Mouse (Mus musculus): ENCODE measurements around the gene Nme1. TPM values are rescaled to one million over a fixed set of nuclear protein-coding genes. Genes with fewer than 3 reads are reported as not detected.

Gene Nme1
- polyA plus RNA-seq, 1 experiment: 217 TPM

- DNase-seq: no peak
- Histone ChIP-seq H3K27me3 (ENCODE audit: control insufficient read depth, insufficient read depth, low read length) (no peaks in the 10 kb centered on the region), H3K36me3 (ENCODE audit: control insufficient read depth, insufficient read depth, low read length) (no peaks in the 10 kb centered on the region), H3K4me3 (ENCODE audit: control insufficient read depth, insufficient read depth, low read length) (no peak overlapping the region), H3K27ac (ENCODE audit: control insufficient read depth, insufficient read depth, low read length) (no peak overlapping the region), H3K4me1 (replicated peaks; ENCODE audit: control insufficient read depth, insufficient read depth, low read length) (no peaks in the 10 kb centered on the region; the same call in 1 of the 2 replicates)
- TF ChIP-seq CTCF (IDR thresholded peaks at IDR 0.05; ENCODE audit: borderline replicate concordance, control insufficient read depth, extremely low read depth, insufficient read depth, low read length, poor library complexity) (no peak), POLR2A (IDR thresholded peaks at IDR 0.05; ENCODE audit: control insufficient read depth, extremely low read depth, insufficient read depth, low read length, poor library complexity) (no peak)
Observed at GRCm38 (mm10) chr11:93986298-93986697, 18.0 kb upstream of the Nme1 start.

- WGBS: 54% methylated on average over 5 of the region's 5 CpGs
- Histone ChIP-seq H3K27ac (ENCODE audit: control insufficient read depth, insufficient read depth, low read length) (no peak overlapping the region), H3K4me1 (replicated peaks; ENCODE audit: control insufficient read depth, insufficient read depth, low read length) (no peaks in the 10 kb centered on the region; the same call in 1 of the 2 replicates), H3K36me3 (ENCODE audit: control insufficient read depth, insufficient read depth, low read length) (no peaks in the 10 kb centered on the region), H3K4me3 (ENCODE audit: control insufficient read depth, insufficient read depth, low read length) (no peak overlapping the region), H3K27me3 (ENCODE audit: control insufficient read depth, insufficient read depth, low read length) (no peaks in the 10 kb centered on the region)
- DNase-seq: no peak
- TF ChIP-seq CTCF (IDR thresholded peaks at IDR 0.05; ENCODE audit: borderline replicate concordance, control insufficient read depth, extremely low read depth, insufficient read depth, low read length, poor library complexity): no peak
- no peak for TF ChIP-seq POLR2A (IDR thresholded peaks at IDR 0.05; ENCODE audit: control insufficient read depth, extremely low read depth, insufficient read depth, low read length, poor library complexity)
Observed at GRCm38 (mm10) chr11:93985265-93985664, 16.9 kb upstream of the Nme1 start.

- TF ChIP-seq CTCF (IDR thresholded peaks at IDR 0.05; ENCODE audit: borderline replicate concordance, control insufficient read depth, extremely low read depth, insufficient read depth, low read length, poor library complexity) (no peak), POLR2A (IDR thresholded peaks at IDR 0.05; ENCODE audit: control insufficient read depth, extremely low read depth, insufficient read depth, low read length, poor library complexity) (no peak)
- no peaks in the 10 kb centered on the region; the same call in 1 of the 2 replicates for H3K4me1 ChIP-seq (replicated peaks; ENCODE audit: control insufficient read depth, insufficient read depth, low read length)
- WGBS: 86% methylated on average over 3 of the region's 3 CpGs
- H3K36me3 ChIP-seq (ENCODE audit: control insufficient read depth, insufficient read depth, low read length): no peaks in the 10 kb centered on the region
- H3K27me3 ChIP-seq (ENCODE audit: control insufficient read depth, insufficient read depth, low read length): no peaks in the 10 kb centered on the region
- no peak for DNase-seq
- H3K27ac ChIP-seq (ENCODE audit: control insufficient read depth, insufficient read depth, low read length): no peak overlapping the region
- H3K4me3 ChIP-seq (ENCODE audit: control insufficient read depth, insufficient read depth, low read length): no peak overlapping the region
Observed at GRCm38 (mm10) chr11:93984619-93985018, 16.3 kb upstream of the Nme1 start.

GRCm38 (mm10) chr11:93979502-93980049, 11.3 kb upstream of the Nme1 start:
- Histone ChIP-seq H3K27me3 (ENCODE audit: control insufficient read depth, insufficient read depth, low read length) (no peaks in the 10 kb centered on the region), H3K27ac (ENCODE audit: control insufficient read depth, insufficient read depth, low read length) (no peak overlapping the region), H3K4me1 (replicated peaks; ENCODE audit: control insufficient read depth, insufficient read depth, low read length) (no peaks in the 10 kb centered on the region), H3K36me3 (ENCODE audit: control insufficient read depth, insufficient read depth, low read length) (no peaks in the 10 kb centered on the region), H3K4me3 (ENCODE audit: control insufficient read depth, insufficient read depth, low read length) (no peak overlapping the region)
- TF ChIP-seq POLR2A (IDR thresholded peaks at IDR 0.05; ENCODE audit: control insufficient read depth, extremely low read depth, insufficient read depth, low read length, poor library complexity) (no peak), CTCF (IDR thresholded peaks at IDR 0.05; ENCODE audit: borderline replicate concordance, control insufficient read depth, extremely low read depth, insufficient read depth, low read length, poor library complexity) (no peak)
- DNase-seq: no peak
- WGBS: 70% methylated on average over 6 of the region's 6 CpGs

- 97% methylated on average over 5 of the region's 5 CpGs for WGBS
- H3K4me3 ChIP-seq (ENCODE audit: control insufficient read depth, insufficient read depth, low read length): no peak overlapping the region
Observed at GRCm38 (mm10) chr11:93972951-93973350, 4.6 kb upstream of the Nme1 start.

GRCm38 (mm10) chr11:93969799-93970198, 1.5 kb upstream of the Nme1 start:
- Histone ChIP-seq H3K27ac (ENCODE audit: control insufficient read depth, insufficient read depth, low read length) (no peak overlapping the region), H3K36me3 (ENCODE audit: control insufficient read depth, insufficient read depth, low read length) (peaks cover 7% of the 10 kb centered on the region; the same call in 1 of the 2 replicates), H3K4me1 (replicated peaks; ENCODE audit: control insufficient read depth, insufficient read depth, low read length) (peaks cover 5% of the 10 kb centered on the region), H3K27me3 (ENCODE audit: control insufficient read depth, insufficient read depth, low read length) (no peaks in the 10 kb centered on the region), H3K4me3 (ENCODE audit: control insufficient read depth, insufficient read depth, low read length) (no peak overlapping the region)
- 97% methylated on average over 1 of the region's 1 CpGs for WGBS
- TF ChIP-seq CTCF (IDR thresholded peaks at IDR 0.05; ENCODE audit: borderline replicate concordance, control insufficient read depth, extremely low read depth, insufficient read depth, low read length, poor library complexity): no peak
- TF ChIP-seq POLR2A (IDR thresholded peaks at IDR 0.05; ENCODE audit: control insufficient read depth, extremely low read depth, insufficient read depth, low read length, poor library complexity): no peak
- no peak for DNase-seq

More at GRCm38 (mm10) chr11:93972951-93973350, 4.6 kb upstream of the Nme1 start:
- no peak overlapping the region for H3K27ac ChIP-seq (ENCODE audit: control insufficient read depth, insufficient read depth, low read length)
- H3K36me3 ChIP-seq (ENCODE audit: control insufficient read depth, insufficient read depth, low read length): no peaks in the 10 kb centered on the region
- no peak for DNase-seq
- TF ChIP-seq CTCF (IDR thresholded peaks at IDR 0.05; ENCODE audit: borderline replicate concordance, control insufficient read depth, extremely low read depth, insufficient read depth, low read length, poor library complexity) (no peak), POLR2A (IDR thresholded peaks at IDR 0.05; ENCODE audit: control insufficient read depth, extremely low read depth, insufficient read depth, low read length, poor library complexity) (no peak)
- H3K4me1 ChIP-seq (replicated peaks; ENCODE audit: control insufficient read depth, insufficient read depth, low read length): no peaks in the 10 kb centered on the region
- no peaks in the 10 kb centered on the region for H3K27me3 ChIP-seq (ENCODE audit: control insufficient read depth, insufficient read depth, low read length)

- no peak overlapping the region for H3K27ac ChIP-seq (ENCODE audit: control insufficient read depth, insufficient read depth, low read length)
- H3K4me1 ChIP-seq (replicated peaks; ENCODE audit: control insufficient read depth, insufficient read depth, low read length): peaks cover 5% of the 10 kb centered on the region
- H3K27me3 ChIP-seq (ENCODE audit: control insufficient read depth, insufficient read depth, low read length): no peaks in the 10 kb centered on the region
- TF ChIP-seq POLR2A (IDR thresholded peaks at IDR 0.05; ENCODE audit: control insufficient read depth, extremely low read depth, insufficient read depth, low read length, poor library complexity) (no peak), CTCF (IDR thresholded peaks at IDR 0.05; ENCODE audit: borderline replicate concordance, control insufficient read depth, extremely low read depth, insufficient read depth, low read length, poor library complexity) (no peak)
- peaks cover 12% of the 10 kb centered on the region; the same call in 1 of the 2 replicates for H3K36me3 ChIP-seq (ENCODE audit: control insufficient read depth, insufficient read depth, low read length)
- DNase-seq: no peak
- 98% methylated on average over 6 of the region's 6 CpGs for WGBS
- H3K4me3 ChIP-seq (ENCODE audit: control insufficient read depth, insufficient read depth, low read length): no peak overlapping the region
Observed at GRCm38 (mm10) chr11:93969171-93969570, 850 bp upstream of the Nme1 start.

All from thymus, adult 2 months (tissue).